Mouse (Mus musculus) intestine, postnatal 0 days (tissue): ENCODE results near the gene Rad9a. TPM values are rescaled to one million over a fixed set of nuclear protein-coding genes. Genes with fewer than 3 reads are reported as not detected.

ENCODE experiments used
- ATAC-seq: fragments of 200-750 bp; cut with Nextera tagmentation; 2 replicates; pipeline ENCODE4 v1.8.0; 2017; ENCODE audit warnings: mild to moderate bottlenecking, moderate TSS enrichment, moderate library complexity
- H3K27ac ChIP-seq: fragments of 300-500 bp; sonication (generic); 2 replicates; pipeline ENCODE4 v1.5.1; 2014; ENCODE audit warnings: mild to moderate bottlenecking, low read depth, low read length, moderate library complexity
- H3K27me3 ChIP-seq: fragments of 300-500 bp; sonication (generic); replicated peaks from 2 replicates; pipeline ENCODE4 v1.6.1; 2014; ENCODE audit warnings: low read length, mixed read lengths; ENCODE audit not compliant: control insufficient read depth, insufficient read depth
- H3K36me3 ChIP-seq: fragments of 300-500 bp; sonication (generic); 2 replicates; pipeline ENCODE4 v1.6.1; 2014; ENCODE audit warnings: mild to moderate bottlenecking, moderate library complexity; ENCODE audit not compliant: control insufficient read depth, insufficient read depth
- H3K4me1 ChIP-seq: fragments of 300-500 bp; sonication (generic); replicated peaks from 2 replicates; pipeline ENCODE4 v1.6.1; 2014; ENCODE audit warnings: antibody characterized with exemption, low read length, mixed read lengths; ENCODE audit not compliant: control insufficient read depth, insufficient read depth
- H3K4me2 ChIP-seq: fragments of 300-500 bp; sonication (generic); replicated peaks from 2 replicates; pipeline ENCODE4 v1.6.1; 2014; ENCODE audit warnings: low read depth, mild to moderate bottlenecking, moderate library complexity
- H3K4me3 ChIP-seq: fragments of 300-500 bp; sonication (generic); 2 replicates; pipeline ENCODE4 v1.5.1; 2014; ENCODE audit warnings: low read depth, low read length
- H3K9ac ChIP-seq: fragments of 300-500 bp; sonication (generic); 2 replicates; pipeline ENCODE4 v1.6.1; 2014; ENCODE audit warnings: mild to moderate bottlenecking, low read depth, low read length
- H3K9me3 ChIP-seq: fragments of 300-500 bp; sonication (generic); 2 replicates; pipeline ENCODE4 v1.6.1; 2016; ENCODE audit warnings: mixed run types; ENCODE audit not compliant: control insufficient read depth
- CTCF ChIP-seq: sonication (generic); IDR thresholded peaks from 2 replicates; pipeline ENCODE4 v1.5.1; 2016; ENCODE audit warnings: low read depth, mild to moderate bottlenecking, control low read depth, antibody characterized with exemption, moderate library complexity
- WGBS: fragments of 180-500 bp; shearing (Covaris S2); extraction: QIAGEN DNeasy Blood & Tissue Kit; methylation state at CpG from one replicate; pipeline ENCODE4 v1.1.7; 2014; 5-methylcytosine and 5-hydroxymethylcytosine counted together
- polyA plus RNA-seq: library from polyadenylated mRNA; unstranded; fragments of >200 nt; fragmentation: Nextera tagmentation; extraction: Ambion mirVana; gene quantifications from 2 replicates; pipeline ENCODE4 v1.2.1, GENCODE M21; 2015

Rad9a gene
- polyA plus RNA-seq, 1 experiment from 2014 or later, result 12.3 TPM

GRCm38 (mm10) chr19:4215451-4215840 is 14.0 kb upstream of the Rad9a start:
- no peak for TF ChIP-seq CTCF
- ATAC-seq, result no peak
- H3K9ac ChIP-seq, result peak overlapping the region; percentile 91
- no peaks in the 10 kb centered on the region for H3K27me3 ChIP-seq
- peak overlapping the region; percentile 98 for H3K4me2 ChIP-seq
- peaks cover 9% of the 10 kb centered on the region for H3K4me1 ChIP-seq
- H3K4me3 ChIP-seq, result peak overlapping the region; percentile 75
- H3K27ac ChIP-seq, result peak overlapping the region; percentile 82
- no peaks in the 10 kb centered on the region for H3K36me3 ChIP-seq
- no peaks in the 10 kb centered on the region for H3K9me3 ChIP-seq
- 5% methylated on average over 20 of the region's 21 CpGs for WGBS

- Histone ChIP-seq H3K4me3 (peak overlapping the region; percentile 75), H3K9me3 (no peaks in the 10 kb centered on the region), H3K9ac (peak overlapping the region; percentile 91), H3K27me3 (no peaks in the 10 kb centered on the region), H3K4me2 (peak overlapping the region; percentile 98), H3K4me1 (peaks cover 4% of the 10 kb centered on the region), H3K36me3 (no peaks in the 10 kb centered on the region), H3K27ac (peak overlapping the region; percentile 82)
- TF ChIP-seq CTCF, result no peak
- under 1% methylated on average over 55 of the region's 81 CpGs for WGBS
- peak; percentile 28 for ATAC-seq
Measured at GRCm38 (mm10) chr19:4214771-4215450, 13.4 kb upstream of the Rad9a start.

DNA sequence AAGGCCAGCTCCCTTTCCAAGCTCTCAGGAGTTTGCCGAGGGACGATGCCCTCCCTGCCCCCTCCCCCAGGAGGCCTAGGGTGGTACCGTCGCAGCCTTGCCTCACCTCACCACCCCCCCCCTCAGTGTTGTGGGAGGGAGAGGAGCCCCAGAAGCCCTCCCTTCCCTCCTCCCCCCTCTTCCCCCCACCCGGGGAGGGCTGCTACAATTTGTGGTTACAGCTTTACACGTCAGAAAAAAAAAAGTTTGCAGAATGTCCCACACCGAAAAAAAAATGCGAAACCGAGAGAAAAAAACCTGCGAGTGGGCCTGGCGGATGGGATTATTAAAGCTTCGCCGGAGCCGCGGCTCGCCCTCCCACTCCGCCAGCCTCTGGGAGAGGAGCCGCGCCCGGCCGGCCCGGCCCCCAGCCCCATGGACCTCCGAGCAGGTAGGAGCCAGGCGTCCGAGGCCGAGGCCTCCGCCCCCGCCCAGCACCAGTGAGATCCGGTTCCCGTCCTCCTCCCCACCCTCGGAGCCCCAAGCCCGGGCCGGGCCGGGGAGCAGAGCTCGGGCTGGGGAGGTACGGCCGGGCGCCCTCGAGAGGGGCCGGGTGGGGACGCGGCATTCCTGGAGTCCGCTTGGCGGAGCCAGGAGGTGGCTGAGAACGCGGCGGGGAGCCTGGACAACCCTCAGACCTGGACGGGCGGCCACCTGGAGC is 12.8 kb upstream of the Rad9a start, which contains the start of the genes Clcf1 and AC109138.7:
Gene Clcf1, plus strand, starts transcription at position 168 of the 700 bp plus-strand sequence.
Gene AC109138.7, plus strand, starts transcription at position 287 of the 700 bp plus-strand sequence.
- no peaks in the 10 kb centered on the region for H3K9me3 ChIP-seq
- H3K36me3 ChIP-seq, result no peaks in the 10 kb centered on the region
- H3K27me3 ChIP-seq, result no peaks in the 10 kb centered on the region
- H3K4me2 ChIP-seq, result peak within 1 kb of the TSS; percentile 98
- peak within 1 kb of the TSS; percentile 91 for H3K9ac ChIP-seq
- TF ChIP-seq CTCF, result no peak
- WGBS, result under 1% methylated on average over 41 of the region's 49 CpGs
- ATAC-seq, result peak; percentile 37; the same call in 1 of the 2 replicates
- peak within 1 kb of the TSS; percentile 75 for H3K4me3 ChIP-seq
- peaks cover 3% of the 10 kb centered on the region for H3K4me1 ChIP-seq
- H3K27ac ChIP-seq, result peak within 1 kb of the TSS; percentile 82

GRCm38 (mm10) chr19:4213524-4213974 is 12.1 kb upstream of the Rad9a start:
- WGBS, result 9% methylated on average over 9 of the region's 9 CpGs

GRCm38 (mm10) chr19:4211891-4212588 is 10.6 kb upstream of the Rad9a start:
- H3K9ac ChIP-seq, result no peak overlapping the region
- H3K27ac ChIP-seq, result no peak overlapping the region
- 63% methylated on average over 4 of the region's 4 CpGs for WGBS
- no peaks in the 10 kb centered on the region for H3K36me3 ChIP-seq
- 0 out of 2 replicates have a peak, but pooled peaks have one; percentile 2 for TF ChIP-seq CTCF
- H3K9me3 ChIP-seq, result no peaks in the 10 kb centered on the region
- H3K27me3 ChIP-seq, result no peaks in the 10 kb centered on the region
- no peak overlapping the region for H3K4me3 ChIP-seq
- H3K4me1 ChIP-seq, result peaks cover 3% of the 10 kb centered on the region; the same call in 1 of the 2 replicates
- no peak overlapping the region for H3K4me2 ChIP-seq
- ATAC-seq, result no peak

More at GRCm38 (mm10) chr19:4213524-4213974, 12.1 kb upstream of the Rad9a start:
- no peaks in the 10 kb centered on the region for H3K27me3 ChIP-seq
- peak overlapping the region; percentile 75 for H3K4me3 ChIP-seq
- H3K4me2 ChIP-seq, result peak overlapping the region; percentile 98
- H3K9me3 ChIP-seq, result no peaks in the 10 kb centered on the region
- no peak for TF ChIP-seq CTCF
- H3K27ac ChIP-seq, result peak overlapping the region; percentile 82; the same call in 1 of the 2 replicates
- H3K9ac ChIP-seq, result no peak overlapping the region
- 0 out of 2 replicates have a peak, but pooled peaks have one; percentile 12 for ATAC-seq
- peaks cover 3% of the 10 kb centered on the region; the same call in 1 of the 2 replicates for H3K4me1 ChIP-seq
- H3K36me3 ChIP-seq, result no peaks in the 10 kb centered on the region

DNA sequence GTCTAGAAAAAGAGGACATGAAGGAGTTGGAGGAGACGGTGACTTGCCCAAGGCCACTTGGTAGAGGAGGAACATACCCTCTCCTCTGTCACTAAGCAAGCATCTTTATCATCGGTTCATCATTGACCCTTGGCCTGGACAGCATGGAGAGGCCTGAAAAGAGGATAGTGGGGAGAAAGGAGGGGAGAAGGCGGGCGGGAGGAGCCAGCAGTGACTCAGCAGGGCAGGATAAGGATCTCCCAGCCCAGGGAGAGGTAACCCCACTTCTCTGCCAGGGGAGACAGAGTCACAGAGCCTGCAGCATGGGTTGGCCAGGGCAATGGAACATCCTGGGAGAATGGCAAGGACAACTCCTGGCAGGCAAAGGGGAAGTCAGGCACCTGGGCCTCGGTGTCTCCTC is 7.1 kb upstream of the Rad9a start:
- no peak overlapping the region for H3K4me3 ChIP-seq
- H3K27me3 ChIP-seq, result 0 out of 2 replicates have a peak, but pooled peaks cover 2% of the 10 kb centered on the region
- H3K27ac ChIP-seq, result no peak overlapping the region
- 66% methylated on average over 5 of the region's 5 CpGs for WGBS
- no peak for TF ChIP-seq CTCF
- peaks cover under 1% of the 10 kb centered on the region; the same call in 1 of the 2 replicates for H3K4me1 ChIP-seq
- H3K36me3 ChIP-seq, result no peaks in the 10 kb centered on the region
- no peaks in the 10 kb centered on the region for H3K9me3 ChIP-seq
- H3K4me2 ChIP-seq, result no peak overlapping the region
- ATAC-seq, result no peak
- H3K9ac ChIP-seq, result no peak overlapping the region
